Mouse (Mus musculus) adipocyte (in vitro differentiated cells): ENCODE measurements around the gene Ighmbp2.

Source experiments
- DNase-seq: peaks from one replicate; pipeline ENCODE4 v3.0.0-alpha.2; 2016; ENCODE audit warnings: low spot score

Ighmbp2 gene

GRCm38 (mm10) chr19:3282572-3283467 lies at the start of gene Ighmbp2, which contains the start of gene Mrpl21:
TSS of gene Ighmbp2 (minus strand) at chr19:3283017.
TSS of gene Mrpl21 (plus strand) at chr19:3282901.
- DNase-seq, result peak; percentile 99

- DNase-seq, result no peak
Measured at GRCm38 (mm10) chr19:3326479-3327047, 43.7 kb upstream of the Ighmbp2 start.

GRCm38 (mm10) chr19:3325771-3326478 lies 43.1 kb upstream of the Ighmbp2 start:
- DNase-seq, result no peak

GRCm38 (mm10) chr19:3324931-3325711 lies 42.3 kb upstream of the Ighmbp2 start:
- DNase-seq, result peak; percentile 95

GRCm38 (mm10) chr19:3324271-3324811 lies 41.5 kb upstream of the Ighmbp2 start:
- peak; percentile 79 for DNase-seq

- peak; percentile 65 for DNase-seq
Measured at GRCm38 (mm10) chr19:3323753-3324270, 41.0 kb upstream of the Ighmbp2 start.

GRCm38 (mm10) chr19:3323201-3323621 lies 40.4 kb upstream of the Ighmbp2 start:
- peak; percentile 88 for DNase-seq

- DNase-seq, result peak; percentile 44
Measured at GRCm38 (mm10) chr19:3322261-3322969, 39.6 kb upstream of the Ighmbp2 start, which contains the start of gene Cpt1a. TSS of gene Cpt1a (plus strand) at chr19:3322334.

- DNase-seq, result no peak
Measured at GRCm38 (mm10) chr19:3321617-3322016, 38.8 kb upstream of the Ighmbp2 start.

- DNase-seq, result peak; percentile 45
Measured at GRCm38 (mm10) chr19:3320801-3321200, 38.0 kb upstream of the Ighmbp2 start.

- peak; percentile 44 for DNase-seq
Measured at GRCm38 (mm10) chr19:3320086-3320485, 37.3 kb upstream of the Ighmbp2 start.

GRCm38 (mm10) chr19:3319341-3319740 lies 36.5 kb upstream of the Ighmbp2 start:
- no peak for DNase-seq

- no peak for DNase-seq
Measured at GRCm38 (mm10) chr19:3307175-3307949, 24.5 kb upstream of the Ighmbp2 start.

GRCm38 (mm10) chr19:3304017-3304416 lies 21.2 kb upstream of the Ighmbp2 start:
- no peak for DNase-seq

GRCm38 (mm10) chr19:3297775-3298174 lies 15.0 kb upstream of the Ighmbp2 start:
- DNase-seq, result no peak

- DNase-seq, result no peak
Measured at GRCm38 (mm10) chr19:3297034-3297433, 14.2 kb upstream of the Ighmbp2 start.

GRCm38 (mm10) chr19:3295245-3295644 lies 12.4 kb upstream of the Ighmbp2 start:
- DNase-seq, result no peak

GRCm38 (mm10) chr19:3292993-3293392 lies 10.2 kb upstream of the Ighmbp2 start:
- no peak for DNase-seq

GRCm38 (mm10) chr19:3292028-3292427 lies 9.2 kb upstream of the Ighmbp2 start:
- peak; percentile 59 for DNase-seq

GRCm38 (mm10) chr19:3289006-3289405 lies 6.2 kb upstream of the Ighmbp2 start:
- DNase-seq, result peak; percentile 15
